Mouse (Mus musculus) lung, postnatal 4 days (tissue): ENCODE measurements at regions not wholly inside any gene's neighbourhood (a gene's known extent, or its start where the extent isn't known, plus 50 kb on each side); places are given as distances from the start of the nearest gene placed in this dataset.

ENCODE experiments used
- DNase-seq, 2 experiments: peaks; one replicate each; pipeline ENCODE4 v3.0.0; 2021

- DNase-seq = peak in 1 of 2 experiments; percentile 10
Observed at GRCm38 (mm10) chr17:48592457-48592856, 137.8 kb downstream of the Unc5cl start.

GRCm38 (mm10) chr17:48595418-48595963 lies 140.8 kb downstream of the Unc5cl start:
- DNase-seq = peak in 1 of 2 experiments; percentile 6

GRCm38 (mm10) chr17:48596406-48596805 lies 141.7 kb downstream of the Unc5cl start:
- peak; percentile 1 to 8 for DNase-seq

GRCm38 (mm10) chr17:48597301-48597700 lies 142.6 kb downstream of the Unc5cl start:
- peak in 1 of 2 experiments; percentile 5 for DNase-seq

- DNase-seq = peak in 1 of 2 experiments; percentile 17
Observed at GRCm38 (mm10) chr17:48598471-48599141, 143.9 kb downstream of the Unc5cl start.

GRCm38 (mm10) chr17:48600176-48600575 lies 145.5 kb downstream of the Unc5cl start:
- peak in 1 of 2 experiments; percentile 26 for DNase-seq

GRCm38 (mm10) chr17:48602554-48602953 lies 147.9 kb downstream of the Unc5cl start:
- peak; percentile 22 to 63 for DNase-seq

- no peak for DNase-seq
Observed at GRCm38 (mm10) chr17:48606767-48607166, 152.1 kb downstream of the Unc5cl start.

GRCm38 (mm10) chr17:48608315-48608714 lies 153.6 kb downstream of the Unc5cl start:
- DNase-seq = no peak

DNA sequence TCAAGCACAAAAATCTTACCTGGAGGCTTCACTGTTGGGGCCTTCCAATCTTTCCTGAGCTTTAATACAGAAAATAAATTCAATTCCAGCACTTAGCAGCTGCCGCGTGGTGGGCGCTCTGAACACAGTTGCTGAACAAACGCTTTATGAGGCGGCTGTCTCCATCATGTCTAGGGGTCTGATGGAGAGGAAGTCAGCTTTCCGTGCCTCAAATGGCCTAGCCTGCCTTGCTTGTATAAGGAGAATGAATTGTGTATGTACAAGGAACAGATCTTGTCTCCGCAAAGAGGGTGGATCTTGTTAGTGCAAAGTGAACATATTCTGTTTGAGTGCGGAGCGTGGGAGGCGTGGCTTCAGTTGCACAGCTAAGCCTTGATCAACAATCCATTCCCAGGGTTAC lies 155.4 kb downstream of the Unc5cl start:
- DNase-seq = no peak

DNA sequence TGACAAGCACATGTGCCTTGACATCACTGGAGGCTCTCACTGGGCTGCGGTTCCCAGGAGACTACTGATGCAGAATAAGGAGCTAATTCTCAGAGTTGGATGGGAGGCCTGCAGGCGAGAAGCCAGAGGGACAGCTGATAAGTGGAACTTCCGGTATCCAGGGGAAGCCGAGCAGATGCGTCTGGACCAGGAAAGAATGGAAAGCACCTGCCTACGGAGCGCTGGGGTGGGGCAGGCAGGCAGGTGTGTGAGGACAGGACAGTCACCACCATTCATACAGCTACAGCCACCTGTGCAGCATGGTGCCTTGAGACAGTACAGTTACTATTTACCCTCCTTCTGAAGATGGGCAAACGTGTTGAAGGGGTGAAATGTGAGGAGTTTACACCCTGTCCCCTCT lies 156.1 kb downstream of the Unc5cl start:
- DNase-seq = no peak

GRCm38 (mm10) chr17:48613491-48613890 lies 158.8 kb downstream of the Unc5cl start:
- no peak for DNase-seq

GRCm38 (mm10) chr17:48615248-48615647 lies 160.5 kb downstream of the Unc5cl start:
- no peak for DNase-seq

GRCm38 (mm10) chr17:48616205-48616604 lies 161.5 kb downstream of the Unc5cl start:
- DNase-seq = no peak

GRCm38 (mm10) chr17:48620896-48621295 lies 166.2 kb downstream of the Unc5cl start:
- DNase-seq = no peak

DNA sequence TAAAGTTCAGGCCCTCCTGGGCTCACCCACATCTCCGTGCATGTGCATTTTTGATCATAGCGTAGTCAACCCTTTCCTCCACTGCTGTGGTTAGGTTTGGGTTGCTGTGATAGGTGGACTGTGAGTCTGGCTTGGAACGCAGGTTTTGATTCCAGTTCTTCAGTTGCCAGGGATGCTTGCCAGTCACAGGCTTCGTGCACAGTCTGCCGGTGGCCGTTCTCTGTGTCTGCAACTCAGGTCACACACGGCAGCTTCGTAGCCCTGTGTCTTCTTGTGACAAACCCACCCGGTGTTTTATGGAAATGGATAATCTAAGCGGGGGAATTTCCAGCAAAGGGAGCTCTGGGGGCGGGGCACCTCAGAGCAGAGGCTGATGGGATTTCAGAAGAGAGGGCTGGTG lies 167.0 kb downstream of the Unc5cl start:
- no peak for DNase-seq

DNA sequence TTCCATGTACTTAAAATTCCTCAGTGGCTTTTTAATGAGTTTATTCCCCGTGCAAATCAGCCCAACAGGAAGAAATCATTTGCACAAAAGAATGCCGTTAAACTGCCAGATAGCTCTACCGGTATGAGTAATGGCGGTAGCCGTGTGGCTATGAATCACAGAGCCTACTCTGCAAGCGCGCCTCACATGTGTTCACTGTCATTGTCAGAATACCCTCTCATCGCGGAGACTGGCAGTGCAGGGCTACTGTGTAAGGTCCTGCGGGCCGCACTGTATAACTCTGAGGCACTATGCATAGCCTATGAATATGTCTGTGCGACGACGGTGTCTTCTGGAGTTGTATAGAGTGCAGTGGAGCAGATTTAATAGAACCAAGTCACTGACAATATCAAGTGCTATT lies 170.2 kb downstream of the Unc5cl start:
- DNase-seq = no peak

- DNase-seq = no peak
Observed at GRCm38 (mm10) chr17:48625971-48626370, 171.3 kb downstream of the Unc5cl start.

DNA sequence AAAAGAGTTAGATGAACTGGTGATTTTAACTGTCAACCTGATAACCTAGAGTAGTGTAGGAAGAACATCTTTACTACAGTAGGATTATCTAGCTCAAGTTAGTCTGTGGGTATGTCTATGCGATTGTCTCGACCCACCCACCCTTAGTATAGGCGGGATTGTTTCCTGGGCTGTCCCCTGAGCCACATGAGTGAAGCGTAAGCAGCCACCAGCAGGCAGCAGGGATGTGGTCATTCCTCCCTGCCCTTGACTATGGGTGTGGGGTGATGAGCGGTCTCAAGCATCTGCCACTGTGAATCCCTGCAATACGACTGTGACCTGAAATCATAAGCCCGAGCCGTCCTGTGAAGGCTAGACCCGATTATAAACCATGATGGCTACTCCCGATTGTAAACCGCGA lies 184.9 kb downstream of the Unc5cl start:
- DNase-seq = no peak

GRCm38 (mm10) chr17:48643533-48644019 lies 188.9 kb downstream of the Unc5cl start:
- DNase-seq = no peak

DNA sequence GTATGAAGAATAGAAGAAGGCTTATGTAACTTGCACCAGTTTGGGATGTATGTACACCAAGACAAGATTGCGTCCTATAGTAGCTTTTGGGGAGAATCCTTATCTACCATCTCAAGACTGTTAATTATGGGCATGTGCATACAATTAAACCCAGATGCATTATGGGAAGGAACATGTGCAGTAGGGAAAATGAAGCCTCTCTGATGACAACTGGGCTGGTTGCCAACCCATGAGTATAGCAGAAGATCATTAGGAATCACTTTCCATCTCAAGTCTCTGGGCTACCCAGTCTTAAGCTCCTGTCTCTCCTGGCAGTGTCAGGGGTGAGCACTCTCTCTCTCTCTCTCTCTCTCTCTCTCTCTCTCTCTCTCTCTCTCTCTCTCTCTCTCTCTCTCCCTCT lies 190.4 kb downstream of the Unc5cl start:
- no peak for DNase-seq

GRCm38 (mm10) chr17:48646626-48647195 lies 192.0 kb downstream of the Unc5cl start:
- DNase-seq = no peak

- DNase-seq = no peak
Observed at GRCm38 (mm10) chr17:48647431-48647830, 192.7 kb downstream of the Unc5cl start.

GRCm38 (mm10) chr17:48650556-48650955 lies 195.9 kb downstream of the Unc5cl start:
- no peak for DNase-seq
